Mouse (Mus musculus) gastrocnemius, postnatal 25 days (tissue): ENCODE results near the gene Ly6g5b. TPM values are rescaled to one million over a fixed set of nuclear protein-coding genes. Genes with fewer than 3 reads are reported as not detected.

ENCODE experiments used
- DNase-seq: peaks from one replicate; pipeline ENCODE4 v3.0.0; 2022
- total RNA-seq, 2 experiments: library from RNA; stranded (reverse); gene quantifications; 1 replicate in 1 of 2; 2 replicates in 1 of 2; pipeline ENCODE4 v1.2.3; 2021

Gene Ly6g5b
- total RNA-seq, 2 experiments from 2014 or later, result not detected

GRCm38 (mm10) chr17:35077786-35078233 is 37.4 kb downstream of the Ly6g5b start, which contains the start of gene Ly6g6d:
Gene Ly6g6d, minus strand, starts transcription at chr17:35078065.
- no peak for DNase-seq

DNA sequence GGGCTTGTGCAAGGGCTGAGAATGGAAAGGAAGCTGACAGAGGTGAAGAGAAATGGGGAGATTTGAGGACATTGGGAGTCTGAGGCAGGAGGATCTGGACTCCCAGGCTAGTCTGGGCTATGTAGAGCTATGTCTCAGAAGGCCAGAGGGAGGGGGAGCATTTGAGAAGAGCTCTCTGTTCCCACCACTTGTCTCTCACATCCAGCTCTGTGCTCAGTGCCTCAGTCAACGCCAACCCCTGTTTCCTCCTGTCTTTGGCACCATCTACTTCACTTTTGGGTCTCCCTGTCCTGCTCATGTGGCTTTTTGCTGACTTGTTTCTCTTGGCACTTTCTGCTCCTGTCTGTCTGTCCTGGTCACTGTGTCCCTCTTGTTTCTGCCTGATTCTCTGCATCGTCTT is 37.9 kb downstream of the Ly6g5b start:
- no peak for DNase-seq

- no peak for DNase-seq
Measured at GRCm38 (mm10) chr17:35076507-35077176, 38.6 kb downstream of the Ly6g5b start, which contains the start of gene Ly6g6e. Gene Ly6g6e, plus strand, starts transcription at chr17:35076902.

- no peak for DNase-seq
Measured at GRCm38 (mm10) chr17:35074097-35074496, 41.1 kb downstream of the Ly6g5b start.

DNA sequence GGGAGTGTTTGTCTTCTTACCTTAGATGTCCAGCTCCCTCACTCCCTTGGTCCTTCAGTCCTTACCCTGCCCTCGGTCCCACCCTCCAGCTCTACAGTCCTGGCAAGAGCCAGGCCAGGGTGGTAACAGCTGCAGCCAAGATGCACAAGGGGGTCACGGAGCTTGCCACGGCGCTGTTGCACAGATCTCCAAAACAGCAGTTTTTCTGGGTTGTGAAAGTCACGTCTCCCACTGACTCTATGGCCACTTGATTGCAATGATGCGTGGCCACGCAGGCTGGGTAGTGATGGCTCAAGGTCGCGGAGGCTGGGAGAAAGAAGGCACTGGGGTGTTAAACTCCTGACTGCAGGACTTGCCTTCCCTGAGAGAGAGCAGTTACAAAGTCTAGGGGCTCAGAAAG is 43.8 kb downstream of the Ly6g5b start:
- no peak for DNase-seq

DNA sequence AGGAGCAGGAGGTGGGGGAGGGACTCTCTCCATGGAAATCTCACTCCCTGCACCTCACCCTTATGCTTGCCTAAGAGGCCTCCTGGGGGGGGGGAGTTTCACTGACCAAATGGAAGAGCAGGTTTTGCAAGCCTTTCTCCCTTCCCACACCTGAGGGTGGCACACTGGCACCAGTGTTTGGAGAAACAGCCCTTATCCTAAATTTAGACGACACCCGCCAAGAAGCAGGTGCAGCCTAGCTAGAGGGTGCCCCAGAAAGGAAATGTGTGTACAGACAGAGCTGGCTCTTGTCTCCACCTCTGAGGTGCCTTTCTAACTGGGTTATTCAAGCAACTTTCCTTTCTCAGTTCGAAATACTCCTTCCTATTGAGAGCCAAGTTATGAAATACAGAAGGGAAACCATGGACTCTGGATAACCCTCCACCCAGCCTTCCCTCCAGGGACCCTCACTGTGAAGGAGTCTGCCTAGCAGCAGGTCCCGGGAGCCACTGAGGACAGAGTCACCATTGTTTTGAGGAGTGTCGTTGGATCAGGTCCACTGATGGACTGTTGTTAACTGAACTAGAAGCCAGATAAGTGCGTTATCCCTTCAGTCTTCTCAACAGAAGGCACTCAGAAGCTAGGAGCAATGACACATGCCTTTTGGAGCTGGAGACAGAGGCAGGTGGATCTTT is 44.5 kb downstream of the Ly6g5b start:
- DNase-seq, result no peak

- no peak for DNase-seq
Measured at GRCm38 (mm10) chr17:35068213-35068914, 46.9 kb downstream of the Ly6g5b start.

- DNase-seq, result no peak
Measured at GRCm38 (mm10) chr17:35066084-35066483, 49.1 kb downstream of the Ly6g5b start, which contains the start of gene Mpig6b. Gene Mpig6b, minus strand, starts transcription at chr17:35066184.

DNA sequence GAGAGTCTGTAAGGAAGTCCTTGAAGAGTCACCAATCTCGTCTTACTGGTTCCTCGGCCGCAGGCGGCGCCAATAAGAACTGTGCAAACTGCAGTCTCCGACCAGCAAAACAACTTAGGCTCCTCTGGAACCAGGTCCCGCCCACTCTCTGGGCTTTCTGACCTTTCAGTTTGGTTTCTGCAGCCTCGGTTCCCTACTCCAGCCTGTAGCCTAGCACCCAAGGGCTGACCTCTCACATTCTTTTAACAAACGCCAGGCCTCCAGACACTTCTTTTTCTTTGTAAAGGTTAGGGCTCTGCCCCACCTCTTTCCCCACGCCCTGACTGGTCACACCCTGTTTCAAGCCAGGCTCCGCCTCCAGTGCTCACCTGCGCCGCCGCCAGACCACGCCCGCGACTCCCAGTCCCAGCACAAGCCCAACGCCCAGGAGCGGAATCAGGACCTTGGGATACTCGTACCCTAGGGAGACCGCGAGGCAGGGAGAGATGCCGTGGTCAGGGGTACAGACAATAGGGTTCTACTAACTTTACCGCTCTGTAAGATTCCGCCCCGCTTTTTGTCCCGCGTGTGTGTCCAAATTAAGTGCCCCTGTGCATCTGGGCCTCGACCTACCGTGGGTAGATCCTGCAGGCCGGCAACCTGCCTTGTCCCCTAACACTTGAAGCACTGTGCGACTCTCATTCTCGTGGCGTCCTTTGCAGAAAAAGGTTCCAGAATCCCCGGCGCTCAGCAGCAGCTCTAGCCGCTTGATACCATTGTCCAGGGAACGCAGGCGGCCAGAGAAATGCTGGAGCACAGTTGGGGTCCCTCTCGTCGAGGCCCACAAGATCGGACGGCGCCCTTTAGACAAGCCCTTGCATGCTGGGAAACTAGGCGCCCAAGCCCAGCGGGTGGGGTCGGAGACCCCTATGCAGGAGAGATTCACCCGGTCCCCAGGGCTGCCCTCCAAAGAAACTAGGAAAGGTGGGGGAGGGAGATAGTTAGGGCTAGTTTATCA is 50.0 kb downstream of the Ly6g5b start, which contains the start of gene Ly6g6c:
Ly6g6c (plus strand) TSS at position 438 of the 997 bp plus-strand sequence.
- DNase-seq, result peak; percentile 46

DNA sequence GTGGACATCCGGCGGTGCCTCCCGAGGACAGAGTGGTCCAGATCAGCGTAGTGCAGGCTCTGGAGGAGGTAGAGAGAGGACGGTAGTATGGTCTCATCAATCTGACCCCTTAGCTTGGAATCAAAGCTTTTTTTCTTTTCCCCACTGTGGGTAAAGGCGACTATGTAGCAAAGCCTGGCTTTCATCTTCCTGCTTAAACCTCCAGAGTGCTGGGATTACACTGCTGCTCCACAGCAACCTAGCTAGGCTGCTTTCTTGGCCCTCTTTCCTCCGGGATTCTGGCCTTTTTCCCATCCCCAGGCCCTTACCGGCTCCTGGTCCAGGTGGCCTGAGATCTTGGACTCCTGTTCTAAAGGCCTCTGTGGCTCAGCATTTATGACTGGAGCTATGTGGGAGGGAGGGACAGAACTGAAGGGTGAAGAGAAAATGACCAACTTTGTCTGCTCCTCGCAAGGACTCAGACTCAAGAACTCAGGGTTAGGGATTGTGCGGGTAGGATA is 50.8 kb downstream of the Ly6g5b start:
- DNase-seq, result no peak

Other genes starting within 250 kb of the Ly6g5b start
- 1 to 10 TPM; 5.0 to 5.2 TPM for gene Zbtb12, start 235.9 kb downstream of the Ly6g5b start, total RNA-seq
- not detected for gene Gm20547, start 233.4 kb downstream of the Ly6g5b start, total RNA-seq
- gene C2, start 217.2 kb downstream of the Ly6g5b start, total RNA-seq, result 1 to 10 TPM; 2.6 to 2.9 TPM
- 10 to 100 TPM; 25.5 to 26.4 TPM for gene Ehmt2, start 217.0 kb downstream of the Ly6g5b start, total RNA-seq
- gene Slc44a4, start 201.0 kb downstream of the Ly6g5b start, total RNA-seq, result not detected
- 1 to 10 TPM; 8.5 to 9.3 TPM for gene Neu1, start 184.2 kb downstream of the Ly6g5b start, total RNA-seq
- 1 to 10 TPM; 4.4 to 6.7 TPM for gene Hspa1b, start 156.2 kb downstream of the Ly6g5b start, total RNA-seq
- not detected for gene Gm20481, start 145.5 kb downstream of the Ly6g5b start, total RNA-seq
- 1 to 10 TPM; 5.9 to 8.1 TPM for gene Hspa1a, start 143.3 kb downstream of the Ly6g5b start, total RNA-seq
- gene Hspa1l, start 142.7 kb downstream of the Ly6g5b start, total RNA-seq, result 10 to 100 TPM; 21.5 to 31.8 TPM
- gene Lsm2, start 133.6 kb downstream of the Ly6g5b start, total RNA-seq, result 10 to 100 TPM; 15.0 to 15.4 TPM
- 10 to 100 TPM; 29.4 to 31.2 TPM for gene Vars, start 114.4 kb downstream of the Ly6g5b start, total RNA-seq
- 1 to 10 TPM; 9.0 to 9.6 TPM for gene Vwa7, start 98.8 kb downstream of the Ly6g5b start, total RNA-seq
- under 1 TPM in 1 of 2 experiments, not detected in 1; 0.31 TPM for gene Sapcd1, start 87.4 kb downstream of the Ly6g5b start, total RNA-seq
- gene Msh5, start 68.7 kb downstream of the Ly6g5b start, total RNA-seq, result under 1 TPM; 0.67 to 0.72 TPM
- 10 to 100 TPM; 12.4 to 18.6 TPM for gene Clic1, start 65.5 kb downstream of the Ly6g5b start, total RNA-seq
- 10 to 100 TPM; 11.1 to 13.3 TPM for gene Ddah2, start 56.4 kb downstream of the Ly6g5b start, total RNA-seq
- not detected for gene Ly6g6c, start 50.0 kb downstream of the Ly6g5b start, total RNA-seq
- not detected for gene Mpig6b, start 49.2 kb downstream of the Ly6g5b start, total RNA-seq
- not detected for gene Ly6g6e, start 38.5 kb downstream of the Ly6g5b start, total RNA-seq
- gene Ly6g6d, start 37.4 kb downstream of the Ly6g5b start, total RNA-seq, result under 1 TPM; 0.51 to 0.72 TPM
- not detected for gene Ly6g6f, start 29.8 kb downstream of the Ly6g5b start, total RNA-seq
- 10 to 100 TPM; 61.9 to 62.4 TPM for gene Abhd16a, start 26.2 kb downstream of the Ly6g5b start, total RNA-seq
- not detected for gene Ly6g5c, start 7.1 kb downstream of the Ly6g5b start, total RNA-seq
- 1 to 10 TPM; 7.1 to 8.4 TPM for gene Gpank1, start 6.0 kb upstream of the Ly6g5b start, total RNA-seq
- 100 to 1,000 TPM; 149 to 158 TPM for gene Csnk2b, start 6.6 kb upstream of the Ly6g5b start, total RNA-seq
- 10 to 100 TPM; 19.5 to 22.6 TPM for gene D17H6S53E, start 10.9 kb upstream of the Ly6g5b start, total RNA-seq
- gene Apom, start 16.6 kb upstream of the Ly6g5b start, total RNA-seq, result not detected
- gene Bag6, start 19.8 kb upstream of the Ly6g5b start, total RNA-seq, result 100 to 1,000 TPM; 180 to 197 TPM
- gene Prrc2a, start 49.5 kb upstream of the Ly6g5b start, total RNA-seq, result 100 to 1,000 TPM in 1 of 2 experiments, 10 to 100 TPM in 1; 93.3 to 102 TPM
- 1 to 10 TPM in 1 of 2 experiments, under 1 TPM in 1; 0.97 to 1.4 TPM for gene Aif1, start 60.6 kb upstream of the Ly6g5b start, total RNA-seq
- gene Lst1, start 73.0 kb upstream of the Ly6g5b start, total RNA-seq, result under 1 TPM in 1 of 2 experiments, not detected in 1; 0.78 TPM
- gene Ltb, start 79.0 kb upstream of the Ly6g5b start, total RNA-seq, result not detected
- gene Tnf, start 86.6 kb upstream of the Ly6g5b start, total RNA-seq, result under 1 TPM in 1 of 2 experiments, not detected in 1; 0.18 TPM
- under 1 TPM in 1 of 2 experiments, not detected in 1; 0.32 TPM for gene Lta, start 89.9 kb upstream of the Ly6g5b start, total RNA-seq
- under 1 TPM in 1 of 2 experiments, not detected in 1; 0.70 TPM for gene Gm16181, start 105.4 kb upstream of the Ly6g5b start, total RNA-seq
- gene Atp6v1g2, start 118.2 kb upstream of the Ly6g5b start, total RNA-seq, result 1 to 10 TPM; 1.9 to 2.3 TPM
- 1 to 10 TPM; 5.6 to 6.8 TPM for gene Nfkbil1, start 120.4 kb upstream of the Ly6g5b start, total RNA-seq
- 10 to 100 TPM; 71.5 to 79.1 TPM for gene Ddx39b, start 126.3 kb upstream of the Ly6g5b start, total RNA-seq
- 10 to 100 TPM; 30.2 to 57.3 TPM for gene H2-D1, start 147.3 kb upstream of the Ly6g5b start, total RNA-seq
- under 1 TPM; 0.20 to 0.86 TPM for gene H2-Q1, start 205.0 kb upstream of the Ly6g5b start, total RNA-seq
- under 1 TPM; 0.36 to 0.78 TPM for gene H2-Q2, start 226.8 kb upstream of the Ly6g5b start, total RNA-seq